Mouse (Mus musculus): Measurements from ENCODE around the gene Acly.

GRCm38 (mm10) chr11:100520838-100521237, 7.0 kb downstream of the Acly start:
- TF ChIP-seq CTCF (IDR thresholded peaks at IDR 0.05; ENCODE audit: extremely low read depth, insufficient read depth, insufficient read length, insufficient replicate concordance) (no peak), POLR2A (IDR thresholded peaks at IDR 0.05; ENCODE audit: low read depth, low read length) (no peak)
